Mouse (Mus musculus) monocyte, adult 5-6 weeks (primary cell): ENCODE data around the gene Sec14l1. TPM values are rescaled to one million over a fixed set of nuclear protein-coding genes. Genes with fewer than 3 reads are reported as not detected.

ENCODE experiments used
- ATAC-seq: fragments of 153-309, 156-312 bp; replicated peaks from 2 replicates; pipeline ENCODE4 v1.8.0; 2017; ENCODE audit warnings: mild to moderate bottlenecking; ENCODE audit not compliant: low TSS enrichment, insufficient number of reproducible peaks, severe bottlenecking, poor library complexity, low FRiP score
- total RNA-seq: library from RNA; stranded (forward); fragments of 200-1000, 200-491, 200-594 nt; gene quantifications from 3 replicates; pipeline ENCODE4 v1.2.3, GENCODE M21; 2017

Gene Sec14l1
- total RNA-seq, 1 experiment from 2014 or later = 72.7 TPM

GRCm38 (mm10) chr11:117146118-117146506 lies 31.1 kb downstream of the Sec14l1 start:
- no peak for ATAC-seq

- no peak for ATAC-seq
These were observed 32.0 kb downstream of the Sec14l1 start for GRCm38 (mm10) chr11:117146776-117147536.

- ATAC-seq = no peak
These were observed 34.1 kb downstream of the Sec14l1 start for GRCm38 (mm10) chr11:117148893-117149685.

- no peak for ATAC-seq
These were observed 35.5 kb downstream of the Sec14l1 start for GRCm38 (mm10) chr11:117150467-117150966.

GRCm38 (mm10) chr11:117151461-117151860 lies 36.5 kb downstream of the Sec14l1 start:
- ATAC-seq = no peak

- ATAC-seq = no peak
These were observed 37.6 kb downstream of the Sec14l1 start for GRCm38 (mm10) chr11:117152541-117152940.

GRCm38 (mm10) chr11:117153553-117153952 lies 38.6 kb downstream of the Sec14l1 start:
- no peak for ATAC-seq

GRCm38 (mm10) chr11:117154088-117154815 lies 39.3 kb downstream of the Sec14l1 start:
- ATAC-seq = no peak

GRCm38 (mm10) chr11:117156725-117157124 lies 41.8 kb downstream of the Sec14l1 start:
- ATAC-seq = no peak

GRCm38 (mm10) chr11:117158343-117158742 lies 43.4 kb downstream of the Sec14l1 start:
- ATAC-seq = no peak

- ATAC-seq = no peak
These were observed 44.4 kb downstream of the Sec14l1 start for GRCm38 (mm10) chr11:117159257-117159945.

GRCm38 (mm10) chr11:117159946-117160307 lies 45.0 kb downstream of the Sec14l1 start:
- ATAC-seq = no peak

GRCm38 (mm10) chr11:117160791-117161190 lies 45.8 kb downstream of the Sec14l1 start:
- no peak for ATAC-seq

GRCm38 (mm10) chr11:117161574-117161973 lies 46.6 kb downstream of the Sec14l1 start:
- ATAC-seq = no peak

GRCm38 (mm10) chr11:117163098-117163497 lies 48.1 kb downstream of the Sec14l1 start:
- ATAC-seq = no peak

- no peak for ATAC-seq
These were observed 48.8 kb downstream of the Sec14l1 start for GRCm38 (mm10) chr11:117163771-117164170.

GRCm38 (mm10) chr11:117168278-117169087 lies 53.5 kb downstream of the Sec14l1 start:
- no peak for ATAC-seq

GRCm38 (mm10) chr11:117169088-117169635 lies 54.2 kb downstream of the Sec14l1 start:
- no peak for ATAC-seq
